24 mouse cellular contexts compared by ENCODE assay signal in genomic region chr16:91432720-91433328, GRCm38 (mm10). TPM values are rescaled to one million over a fixed set of nuclear protein-coding genes. Genes with fewer than 3 reads are reported as not detected.
DNase-seq lines count a peak whose midpoint lies in the region; ATAC-seq and TF ChIP-seq lines count a peak whose summit lies in the region.
"Had no signal": no experiment of that assay in that cellular context is flagged by ENCODE, and none has a peak within 500 bp of the region (broad histone marks: within the 10 kb centered on the region; RNA-seq: fewer than 3 reads in every experiment).

No protein-coding gene starts in this region.

- no peak for TF ChIP-seq CTCF in heart, adult 2 months (IDR thresholded peaks at IDR 0.05)
- TF ChIP-seq CTCF in midbrain, postnatal 0 days (IDR thresholded peaks at IDR 0.05), result no peak

- no peak overlapping the region for H3K4me2 ChIP-seq in midbrain, embryonic 11.5 days
- H3K4me2 ChIP-seq in midbrain, postnatal 0 days (ENCODE audit: low read depth, low read length, poor library complexity, severe bottlenecking), result no peak overlapping the region
- H3K4me2 ChIP-seq: embryonic facial prominence, embryonic 13.5 days; forebrain, embryonic 12.5 days; heart, embryonic 12.5 days; hindbrain, embryonic 12.5 days had no signal

- H3K9ac ChIP-seq in heart, adult 2 months (ENCODE audit: low read depth, low read length), result no peak overlapping the region
- no peak overlapping the region for H3K9ac ChIP-seq in midbrain, embryonic 11.5 days (ENCODE audit: low read length)
- H3K9ac ChIP-seq in midbrain, postnatal 0 days (replicated peaks; ENCODE audit: low read length, poor library complexity, severe bottlenecking), result no peak overlapping the region
- H3K9ac ChIP-seq: embryonic facial prominence, embryonic 13.5 days; forebrain, embryonic 12.5 days; heart, embryonic 12.5 days; hindbrain, embryonic 12.5 days had no signal

- H3K36me3 ChIP-seq in heart, embryonic 10.5 days, result no peaks in the 10 kb centered on the region
- no peaks in the 10 kb centered on the region; the same call in 1 of the 2 replicates for H3K36me3 ChIP-seq in heart, adult 2 months (ENCODE audit: control insufficient read depth, insufficient read depth, low read length)
- no peaks in the 10 kb centered on the region for H3K36me3 ChIP-seq in midbrain, embryonic 11.5 days (ENCODE audit: control insufficient read depth, insufficient read depth, low read length)
- no peaks in the 10 kb centered on the region for H3K36me3 ChIP-seq in midbrain, postnatal 0 days (ENCODE audit: insufficient read depth, low read length)
- no peaks in the 10 kb centered on the region for H3K36me3 ChIP-seq in macrophage (ENCODE audit: inconsistent target)
- H3K36me3 ChIP-seq: embryonic facial prominence, embryonic 13.5 days; forebrain, embryonic 12.5 days; heart, embryonic 12.5 days; hindbrain, embryonic 12.5 days had no signal

- 0 out of 2 replicates have a peak overlapping the region, but pooled peaks have one; percentile 1 for H3K27ac ChIP-seq in heart, embryonic 10.5 days
- H3K27ac ChIP-seq in heart, adult 2 months, result no peak overlapping the region
- H3K27ac ChIP-seq in midbrain, embryonic 11.5 days (ENCODE audit: low read depth, low read length), result no peak overlapping the region
- H3K27ac ChIP-seq in midbrain, postnatal 0 days (ENCODE audit: low read depth, low read length), result no peak overlapping the region
- H3K27ac ChIP-seq in macrophage, result peak overlapping the region; percentile 36
- H3K27ac ChIP-seq: forebrain, embryonic 12.5 days; gastrocnemius, adult 2 months; hindbrain, embryonic 12.5 days had no signal

- WGBS in heart, embryonic 10.5 days, result 39% methylated on average over 5 of the region's 5 CpGs
- WGBS in heart, adult 2 months, result 76% methylated on average over 5 of the region's 5 CpGs
- 35% methylated on average over 5 of the region's 5 CpGs for WGBS in midbrain, embryonic 11.5 days
- 35% methylated on average over 5 of the region's 5 CpGs for WGBS in midbrain, postnatal 0 days
- 79% methylated on average over 5 of the region's 5 CpGs for WGBS in macrophage (ENCODE audit: missing documents)

- no peaks in the 10 kb centered on the region for H3K79me2 ChIP-seq in heart, adult 2 months (replicated peaks; ENCODE audit: control insufficient read depth, insufficient read depth, low read length)
- H3K79me2 ChIP-seq in macrophage (ENCODE audit: inconsistent target), result no peaks in the 10 kb centered on the region

- H3K4me3 ChIP-seq in heart, embryonic 10.5 days, result no peak overlapping the region
- H3K4me3 ChIP-seq in heart, adult 2 months, result no peak overlapping the region
- no peak overlapping the region for H3K4me3 ChIP-seq in midbrain, embryonic 11.5 days (ENCODE audit: low read depth, low read length)
- no peak overlapping the region for H3K4me3 ChIP-seq in midbrain, postnatal 0 days (ENCODE audit: low read depth, low read length)
- no peak overlapping the region for H3K4me3 ChIP-seq in macrophage (ENCODE audit: inconsistent target)
- H3K4me3 ChIP-seq: embryonic facial prominence, embryonic 13.5 days; forebrain, embryonic 12.5 days; gastrocnemius, adult 2 months; heart, embryonic 12.5 days; hindbrain, embryonic 12.5 days had no signal

- H3K27me3 ChIP-seq in heart, embryonic 10.5 days (ENCODE audit: insufficient read depth, poor library complexity, severe bottlenecking), result no peaks in the 10 kb centered on the region
- H3K27me3 ChIP-seq in heart, adult 2 months (ENCODE audit: control insufficient read depth, insufficient read depth, low read length), result no peaks in the 10 kb centered on the region
- H3K27me3 ChIP-seq in midbrain, embryonic 11.5 days (ENCODE audit: control insufficient read depth, insufficient read depth, low read length), result no peaks in the 10 kb centered on the region
- H3K27me3 ChIP-seq in midbrain, postnatal 0 days (ENCODE audit: insufficient read depth, low read length), result no peaks in the 10 kb centered on the region; the same call in 1 of the 2 replicates
- H3K27me3 ChIP-seq: embryonic facial prominence, embryonic 13.5 days; forebrain, embryonic 12.5 days; heart, embryonic 12.5 days; hindbrain, embryonic 12.5 days had no signal

- no peaks in the 10 kb centered on the region for H3K9me3 ChIP-seq in heart, embryonic 10.5 days
- no peaks in the 10 kb centered on the region for H3K9me3 ChIP-seq in midbrain, embryonic 11.5 days (ENCODE audit: control insufficient read depth, low read length)
- H3K9me3 ChIP-seq in midbrain, postnatal 0 days (ENCODE audit: low read length), result no peaks in the 10 kb centered on the region; the same call in 1 of the 2 replicates
- H3K9me3 ChIP-seq: embryonic facial prominence, embryonic 13.5 days; forebrain, embryonic 12.5 days; G1E; hindbrain, embryonic 12.5 days had no signal

- intact Hi-C loops in heart, adult 2 months (cut with DNase I), result no loop called here

- TF ChIP-seq POLR2A in heart, adult 2 months (IDR thresholded peaks at IDR 0.05; ENCODE audit: insufficient read depth, low read depth, low read length), result no peak

- no peak for DNase-seq in heart, embryonic 10.5 days (ENCODE audit: low spot score)
- DNase-seq in heart, adult 2 months, result no peak
- DNase-seq in midbrain, embryonic 11.5 days (ENCODE audit: low spot score, missing footprints), result peak; percentile 47
- no peak for DNase-seq in midbrain, postnatal 0 days (ENCODE audit: low spot score)
- peak; percentile 47 for DNase-seq in R1 (ENCODE audit: low read depth, low spot score)
- DNase-seq in gastrocnemius, postnatal 25 days, result no peak
- no peak for DNase-seq in lung, postnatal 25 days (ENCODE audit: low spot score)
- DNase-seq: adrenal gland, postnatal 14 days; cerebellum, adult 11-12 months; cerebellum, adult 9-10 months; cerebellum, postnatal 36 days; gastrocnemius, adult 2 months; gastrocnemius, postnatal 36 days; heart, adult 18-20 months; heart, postnatal 4 days had no signal

- ATAC-seq in midbrain, embryonic 11.5 days (ENCODE audit: low FRiP score), result no peak
- no peak for ATAC-seq in midbrain, postnatal 0 days (ENCODE audit: low FRiP score)
- ATAC-seq: hindbrain, embryonic 16.5 days had no signal

- TF ChIP-seq EP300 in heart, adult 2 months (IDR thresholded peaks at IDR 0.05; ENCODE audit: insufficient read depth, low read depth, low read length), result no peak

- peaks cover 17% of the 10 kb centered on the region for H3K4me1 ChIP-seq in heart, embryonic 10.5 days
- peaks cover 11% of the 10 kb centered on the region for H3K4me1 ChIP-seq in heart, adult 2 months (ENCODE audit: control insufficient read depth, insufficient read depth, low read length)
- H3K4me1 ChIP-seq in midbrain, embryonic 11.5 days (ENCODE audit: control insufficient read depth, insufficient read depth, low read length), result no peaks in the 10 kb centered on the region
- H3K4me1 ChIP-seq in midbrain, postnatal 0 days (ENCODE audit: insufficient read depth, low read length), result no peaks in the 10 kb centered on the region

RNA-seq across cellular contexts. Expression of gene Il10rb, which starts 26.9 kb away (rescaled TPM):
- 29.6 and 37.0 TPM in 2 replicates for polyA plus RNA-seq in heart, embryonic 10.5 days (2016; fragmentation: Nextera tagmentation; extraction: Ambion mirVana)
- 100 to 1,000 TPM in 1 of 2 experiments, 10 to 100 TPM in 1; 98.2 to 122 TPM for total RNA-seq in heart, adult 2 months (2021)
- 136 and 182 TPM in 2 replicates for polyA plus RNA-seq in heart, adult 2 months (2012; rRNA removed)
- 8.1 and 8.5 TPM in 2 replicates for polyA plus RNA-seq in midbrain, embryonic 11.5 days (2014; fragmentation: Nextera tagmentation; extraction: Ambion mirVana)
- 5.5 and 7.5 TPM in 2 replicates for total RNA-seq in midbrain, postnatal 0 days (2014; rRNA removed)
- polyA plus RNA-seq in midbrain, postnatal 0 days (2015; fragmentation: Nextera tagmentation; extraction: Ambion mirVana), result 10.5 and 12.8 TPM in 2 replicates
- 100 to 1,000 TPM; 195 to 513 (median 266) TPM for total RNA-seq in macrophage (2018; cell fraction: chromatin; rRNA removed)
- 100 to 1,000 TPM; 302 to 435 (median 372) TPM for total RNA-seq in macrophage (2018; cell fraction: cytosol; rRNA removed)
- 100 to 1,000 TPM; 321 to 683 (median 404) TPM for total RNA-seq in macrophage (2018; cell fraction: nucleus; rRNA removed)
- polyA plus RNA-seq in macrophage (2018), result 357 to 533 TPM (median 380 TPM) in 3 replicates
- total RNA-seq in gastrocnemius, postnatal 25 days (2021), result 1 to 10 TPM; 5.0 to 6.3 TPM

RNA-seq across cellular contexts. Expression of gene Gm21970, which starts 41.3 kb away (rescaled TPM):
- polyA plus RNA-seq in heart, embryonic 10.5 days (2016; fragmentation: Nextera tagmentation; extraction: Ambion mirVana), result not detected in 2 replicates
- not detected for total RNA-seq in heart, adult 2 months (2021)
- not detected in 2 replicates for polyA plus RNA-seq in heart, adult 2 months (2012; rRNA removed)
- not detected in 2 replicates for polyA plus RNA-seq in midbrain, embryonic 11.5 days (2014; fragmentation: Nextera tagmentation; extraction: Ambion mirVana)
- total RNA-seq in midbrain, postnatal 0 days (2014; rRNA removed), result not detected in 2 replicates
- not detected in 2 replicates for polyA plus RNA-seq in midbrain, postnatal 0 days (2015; fragmentation: Nextera tagmentation; extraction: Ambion mirVana)
- total RNA-seq in macrophage (2018; cell fraction: chromatin; rRNA removed), result not detected
- total RNA-seq in macrophage (2018; cell fraction: cytosol; rRNA removed), result under 1 TPM in 8 of 26 experiments, not detected in 18; 0.23 to 0.80 (median 0.37) TPM
- total RNA-seq in macrophage (2018; cell fraction: nucleus; rRNA removed), result 1 to 10 TPM in 1 of 26 experiments, not detected in 25; 1.6 TPM
- not detected in 3 replicates for polyA plus RNA-seq in macrophage (2018)
- not detected for total RNA-seq in gastrocnemius, postnatal 25 days (2021)
- total RNA-seq: adrenal gland, adult 18-20 months; gastrocnemius, postnatal 36 days; heart, adult 18-20 months; heart, postnatal 4 days had no signal
- polyA plus RNA-seq: embryonic facial prominence, embryonic 13.5 days; forebrain, embryonic 12.5 days; G1E; heart, embryonic 12.5 days; heart, embryonic 16.5 days; hindbrain, embryonic 12.5 days; hindbrain, embryonic 16.5 days had no signal

RNA-seq across cellular contexts. Expression of gene Ifnar1, which starts 52.2 kb away (rescaled TPM):
- polyA plus RNA-seq in heart, embryonic 10.5 days (2016; fragmentation: Nextera tagmentation; extraction: Ambion mirVana), result 43.2 and 43.9 TPM in 2 replicates
- total RNA-seq in heart, adult 2 months (2021), result 10 to 100 TPM; 23.6 to 24.0 TPM
- 12.5 and 20.2 TPM in 2 replicates for polyA plus RNA-seq in heart, adult 2 months (2012; rRNA removed)
- polyA plus RNA-seq in midbrain, embryonic 11.5 days (2014; fragmentation: Nextera tagmentation; extraction: Ambion mirVana), result 49.9 and 53.8 TPM in 2 replicates
- 61.1 and 78.9 TPM in 2 replicates for total RNA-seq in midbrain, postnatal 0 days (2014; rRNA removed)
- 30.9 and 32.4 TPM in 2 replicates for polyA plus RNA-seq in midbrain, postnatal 0 days (2015; fragmentation: Nextera tagmentation; extraction: Ambion mirVana)
- total RNA-seq in macrophage (2018; cell fraction: chromatin; rRNA removed), result 100 to 1,000 TPM; 157 to 461 (median 270) TPM
- total RNA-seq in macrophage (2018; cell fraction: cytosol; rRNA removed), result 100 to 1,000 TPM in 4 of 26 experiments, 10 to 100 TPM in 22; 61.9 to 145 (median 84.6) TPM
- 100 to 1,000 TPM; 208 to 496 (median 273) TPM for total RNA-seq in macrophage (2018; cell fraction: nucleus; rRNA removed)
- 64.7 to 104 TPM (median 89.0 TPM) in 3 replicates for polyA plus RNA-seq in macrophage (2018)
- total RNA-seq in gastrocnemius, postnatal 25 days (2021), result 10 to 100 TPM; 11.3 to 15.4 TPM

Comparison
In these comparisons a context has a peak if more than half of its experiments do, and no peak if none do; other contexts are left out.
1. DNase-seq: peak in midbrain, embryonic 11.5 days (single experiment) and R1 (single experiment); none in heart, embryonic 10.5 days (single experiment), heart, adult 2 months (0 of 2), midbrain, postnatal 0 days (single experiment), gastrocnemius, postnatal 25 days (single experiment) and lung, postnatal 25 days (single experiment).
2. H3K27ac ChIP-seq: peak in heart, embryonic 10.5 days (single experiment) and macrophage (single experiment); none in heart, adult 2 months (single experiment), midbrain, embryonic 11.5 days (single experiment) and midbrain, postnatal 0 days (single experiment).